Mouse (Mus musculus) midbrain, embryonic 11.5 days (tissue): ENCODE results near the gene Prg3. TPM values are rescaled to one million over a fixed set of nuclear protein-coding genes. Genes with fewer than 3 reads are reported as not detected.

Experiments used
- polyA plus RNA-seq: library from polyadenylated mRNA; unstranded; fragments of >200 nt; fragmentation: Nextera tagmentation; extraction: Ambion mirVana; gene quantifications from 2 replicates; pipeline ENCODE4 v1.2.1, GENCODE M21; 2014

The Prg3 gene
- polyA plus RNA-seq, 1 experiment from 2014 or later: not detected

Other genes with a start within 250 kb of the Prg3 start
- gene Gm19426, start 244.6 kb upstream of the Prg3 start, polyA plus RNA-seq: 4.5 and 6.5 TPM in 2 replicates
- 37.0 and 39.2 TPM in 2 replicates for gene Serping1, start 212.8 kb upstream of the Prg3 start, polyA plus RNA-seq
- 39.4 and 39.5 TPM in 2 replicates for gene Ube2l6, start 189.4 kb upstream of the Prg3 start, polyA plus RNA-seq
- 0.15 TPM in 1 of 2 replicates, not detected in the other for gene Smtnl1, start 165.6 kb upstream of the Prg3 start, polyA plus RNA-seq
- gene Timm10, start 161.2 kb upstream of the Prg3 start, polyA plus RNA-seq: 38.1 and 43.1 TPM in 2 replicates
- gene Slc43a1, start 149.4 kb upstream of the Prg3 start, polyA plus RNA-seq: 16.3 and 18.6 TPM in 2 replicates
- 1.4 and 1.6 TPM in 2 replicates for gene Rtn4rl2, start 101.5 kb upstream of the Prg3 start, polyA plus RNA-seq
- gene Slc43a3, start 51.6 kb upstream of the Prg3 start, polyA plus RNA-seq: 17.6 and 19.0 TPM in 2 replicates
- gene Prg2, start 7.8 kb upstream of the Prg3 start, polyA plus RNA-seq: 0.22 and 0.52 TPM in 2 replicates
- 345 and 352 TPM in 2 replicates for gene Ssrp1, start 49.0 kb downstream of the Prg3 start, polyA plus RNA-seq
- 2.8 and 3.0 TPM in 2 replicates for gene P2rx3, start 49.2 kb downstream of the Prg3 start, polyA plus RNA-seq
- 8.1 and 9.6 TPM in 2 replicates for gene Tnks1bp1, start 59.8 kb downstream of the Prg3 start, polyA plus RNA-seq
- 29.8 and 29.9 TPM in 2 replicates for gene Aplnr, start 148.0 kb downstream of the Prg3 start, polyA plus RNA-seq
- gene Lrrc55, start 209.0 kb downstream of the Prg3 start, polyA plus RNA-seq: 1.2 and 1.3 TPM in 2 replicates